Mouse (Mus musculus) heart, postnatal 0 days (tissue): ENCODE results near the gene Cgnl1. TPM values are rescaled to one million over a fixed set of nuclear protein-coding genes. Genes with fewer than 3 reads are reported as not detected.

Source experiments
- ATAC-seq: fragments of 200-750 bp; cut with Nextera tagmentation; 2 replicates; pipeline ENCODE4 v1.8.0; 2017; ENCODE audit warnings: low read depth, moderate number of reproducible peaks, moderate library complexity; ENCODE audit not compliant: insufficient read depth
- DNase-seq: peaks from one replicate; pipeline ENCODE4 v3.0.0-alpha.2; 2016; ENCODE audit warnings: low spot score
- H3K27ac ChIP-seq: fragments of 300-500 bp; sonication (generic); 2 replicates; pipeline ENCODE4 v1.5.1; 2014; ENCODE audit warnings: low read depth, mild to moderate bottlenecking
- H3K27me3 ChIP-seq: fragments of 300-500 bp; sonication (generic); 2 replicates; pipeline ENCODE4 v1.6.1; 2014; ENCODE audit warnings: low read length, mixed read lengths; ENCODE audit not compliant: control insufficient read depth, insufficient read depth
- H3K36me3 ChIP-seq: fragments of 300-500 bp; sonication (generic); replicated peaks from 2 replicates; pipeline ENCODE4 v1.6.1; 2014; ENCODE audit warnings: low read length, mixed read lengths; ENCODE audit not compliant: control insufficient read depth, insufficient read depth
- H3K4me1 ChIP-seq: fragments of 300-500 bp; sonication (generic); 2 replicates; pipeline ENCODE4 v1.6.1; 2014; ENCODE audit warnings: antibody characterized with exemption; ENCODE audit not compliant: control insufficient read depth, insufficient read depth
- H3K4me2 ChIP-seq: fragments of 300-500 bp; sonication (generic); 2 replicates; pipeline ENCODE4 v1.6.1; 2014; ENCODE audit warnings: low read depth, mild to moderate bottlenecking, low read length, moderate library complexity
- H3K4me3 ChIP-seq: fragments of 300-500 bp; sonication (generic); 2 replicates; pipeline ENCODE4 v1.5.1; 2014; ENCODE audit warnings: low read depth, low read length
- H3K9ac ChIP-seq: fragments of 300-500 bp; sonication (generic); replicated peaks from 2 replicates; pipeline ENCODE4 v1.6.1; 2014; ENCODE audit warnings: low read depth, low read length, mixed read lengths
- H3K9me3 ChIP-seq: fragments of 300-500 bp; sonication (generic); replicated peaks from 2 replicates; pipeline ENCODE4 v1.6.1; 2016; ENCODE audit warnings: low read length; ENCODE audit not compliant: control insufficient read depth
- CTCF ChIP-seq: IDR thresholded peaks from 2 replicates; pipeline ENCODE4 v1.5.1; 2016; ENCODE audit warnings: antibody characterized with exemption, control low read depth, low read depth
- EP300 ChIP-seq: IDR thresholded peaks from 2 replicates; pipeline ENCODE4 v1.6.1; 2016; ENCODE audit warnings: antibody characterized with exemption, low read depth
- WGBS: fragments of 180-500 bp; shearing (Covaris S2); extraction: QIAGEN DNeasy Blood & Tissue Kit; methylation state at CpG from one replicate; pipeline ENCODE4 v1.1.7; 2014; 5-methylcytosine and 5-hydroxymethylcytosine counted together
- polyA plus RNA-seq: library from polyadenylated mRNA; unstranded; fragments of >200 nt; fragmentation: Nextera tagmentation; extraction: Ambion mirVana; gene quantifications from 2 replicates; pipeline ENCODE4 v1.2.1, GENCODE M21; 2015
- total RNA-seq: library from RNA; depleted of rRNA; stranded (reverse); fragments of >200 nt; gene quantifications from 2 replicates; pipeline ENCODE4 v1.2.3, GENCODE M21; 2014; ENCODE audit warnings: low replicate concordance

Gene Cgnl1
- total and polyA plus RNA-seq, 2 experiments from 2014 or later = 20.0 to 20.6 TPM

- TF ChIP-seq EP300 = no peak
- no peak for TF ChIP-seq CTCF
- WGBS = 88% methylated on average over 7 of the region's 7 CpGs
- Histone ChIP-seq H3K9me3 (no peaks in the 10 kb centered on the region), H3K36me3 (no peaks in the 10 kb centered on the region), H3K4me1 (peaks cover 20% of the 10 kb centered on the region), H3K9ac (no peak overlapping the region), H3K4me3 (no peak overlapping the region), H3K4me2 (no peak overlapping the region), H3K27ac (no peak overlapping the region), H3K27me3 (no peaks in the 10 kb centered on the region)
- ATAC-seq (no peak), DNase-seq (no peak)
These were observed 35.5 kb downstream of the Cgnl1 start for GRCm38 (mm10) chr9:71735886-71736285.

- 22% methylated on average over 2 of the region's 2 CpGs for WGBS
- no peak for TF ChIP-seq CTCF
- no peak for TF ChIP-seq EP300
- H3K36me3 ChIP-seq = no peaks in the 10 kb centered on the region
- no peak overlapping the region for H3K4me3 ChIP-seq
- H3K4me1 ChIP-seq = peaks cover 21% of the 10 kb centered on the region
- H3K4me2 ChIP-seq = no peak overlapping the region
- H3K27ac ChIP-seq = no peak overlapping the region
- no peaks in the 10 kb centered on the region for H3K9me3 ChIP-seq
- ATAC-seq (peak; percentile 51; the same call in 1 of the 2 replicates), DNase-seq (no peak)
- H3K9ac ChIP-seq = no peak overlapping the region
- no peaks in the 10 kb centered on the region for H3K27me3 ChIP-seq
These were observed 37.8 kb downstream of the Cgnl1 start for GRCm38 (mm10) chr9:71733559-71733958.

GRCm38 (mm10) chr9:71728822-71729311 lies 42.5 kb downstream of the Cgnl1 start:
- H3K9me3 ChIP-seq = no peaks in the 10 kb centered on the region
- no peak overlapping the region for H3K9ac ChIP-seq
- no peak overlapping the region for H3K4me3 ChIP-seq
- H3K27ac ChIP-seq = no peak overlapping the region
- H3K4me1 ChIP-seq = peaks cover 18% of the 10 kb centered on the region
- H3K36me3 ChIP-seq = peaks cover 11% of the 10 kb centered on the region
- DNase-seq (no peak), ATAC-seq (no peak)
- no peaks in the 10 kb centered on the region for H3K27me3 ChIP-seq
- TF ChIP-seq CTCF (no peak), EP300 (no peak)
- H3K4me2 ChIP-seq = no peak overlapping the region
- WGBS = 78% methylated on average over 5 of the region's 5 CpGs

GRCm38 (mm10) chr9:71727233-71727632 lies 44.2 kb downstream of the Cgnl1 start:
- WGBS = 38% methylated on average over 4 of the region's 4 CpGs
- TF ChIP-seq CTCF = no peak
- TF ChIP-seq EP300 = no peak
- peaks cover 11% of the 10 kb centered on the region for H3K36me3 ChIP-seq
- H3K4me3 ChIP-seq = no peak overlapping the region
- no peaks in the 10 kb centered on the region for H3K27me3 ChIP-seq
- H3K4me2 ChIP-seq = no peak overlapping the region
- no peak overlapping the region for H3K9ac ChIP-seq
- DNase-seq (no peak), ATAC-seq (no peak)
- no peak overlapping the region for H3K27ac ChIP-seq
- H3K9me3 ChIP-seq = no peaks in the 10 kb centered on the region
- H3K4me1 ChIP-seq = peaks cover 20% of the 10 kb centered on the region

- H3K4me3 ChIP-seq = no peak overlapping the region
- TF ChIP-seq EP300 (no peak), CTCF (no peak)
- DNase-seq (no peak), ATAC-seq (0 out of 2 replicates have a peak, but pooled peaks have one; percentile 48)
- no peak overlapping the region for H3K9ac ChIP-seq
- peaks cover 23% of the 10 kb centered on the region for H3K4me1 ChIP-seq
- H3K27me3 ChIP-seq = no peaks in the 10 kb centered on the region
- H3K36me3 ChIP-seq = peaks cover 11% of the 10 kb centered on the region
- H3K27ac ChIP-seq = no peak overlapping the region
- no peaks in the 10 kb centered on the region for H3K9me3 ChIP-seq
- H3K4me2 ChIP-seq = no peak overlapping the region
- 51% methylated on average over 3 of the region's 3 CpGs for WGBS
These were observed 45.3 kb downstream of the Cgnl1 start for GRCm38 (mm10) chr9:71726121-71726520.

GRCm38 (mm10) chr9:71722366-71722765 lies 49.0 kb downstream of the Cgnl1 start:
- Histone ChIP-seq H3K4me2 (no peak overlapping the region), H3K36me3 (peaks cover 11% of the 10 kb centered on the region), H3K27ac (peak overlapping the region; percentile 28), H3K9me3 (no peaks in the 10 kb centered on the region), H3K4me3 (no peak overlapping the region), H3K4me1 (peaks cover 46% of the 10 kb centered on the region), H3K9ac (no peak overlapping the region), H3K27me3 (no peaks in the 10 kb centered on the region)
- ATAC-seq (peak; percentile 49; the same call in 1 of the 2 replicates), DNase-seq (no peak)
- TF ChIP-seq CTCF (no peak), EP300 (no peak)
- WGBS = 25% methylated on average over 3 of the region's 3 CpGs
